Mouse (Mus musculus): ENCODE results near the gene Hoxa2. TPM values are rescaled to one million over a fixed set of nuclear protein-coding genes. Genes with fewer than 3 reads are reported as not detected.

Gene Hoxa2
- under 1 TPM; 0.11 to 0.21 TPM for total RNA-seq (2021)
- polyA plus RNA-seq (2012; rRNA removed) = 0.84 TPM in 1 of 2 replicates, not detected in the other
- long read RNA-seq = 0 reads

- WGBS = 3% methylated on average over 25 of the region's 25 CpGs
- no peaks in the 10 kb centered on the region for H3K4me1 ChIP-seq (ENCODE audit: control insufficient read depth, insufficient read depth, low read length)
Measured at GRCm38 (mm10) chr6:52164626-52165440, at the start of gene Hoxa2. Gene Hoxa2, minus strand, starts transcription at chr6:52164831.

GRCm38 (mm10) chr6:52214271-52214670, 49.6 kb upstream of the Hoxa2 start:
- Histone ChIP-seq H3K9ac (ENCODE audit: low read depth, low read length) (no peak overlapping the region), H3K4me1 (ENCODE audit: control insufficient read depth, insufficient read depth, low read length) (no peaks in the 10 kb centered on the region; the same call in 1 of the 2 replicates), H3K27me3 (ENCODE audit: control insufficient read depth, insufficient read depth, low read length) (peaks cover 50% of the 10 kb centered on the region), H3K79me2 (replicated peaks; ENCODE audit: control insufficient read depth, insufficient read depth, low read length) (no peaks in the 10 kb centered on the region), H3K36me3 (ENCODE audit: control insufficient read depth, insufficient read depth, low read length) (no peaks in the 10 kb centered on the region), H3K4me3 (no peak overlapping the region), H3K27ac (no peak overlapping the region)
- peak; percentile 2 to 20 for DNase-seq
- 20% methylated on average over 5 of the region's 5 CpGs for WGBS
- intact Hi-C loops (cut with DNase I) = loop anchor here (5.0 kb wide), 1 partner anchor 1032 kb away; no protein-coding TSS in a partner anchor
- no peak for TF ChIP-seq EP300 (IDR thresholded peaks at IDR 0.05; ENCODE audit: insufficient read depth, low read depth, low read length)

More at GRCm38 (mm10) chr6:52164626-52165440, at the start of gene Hoxa2:
- Histone ChIP-seq H3K9ac (ENCODE audit: low read depth, low read length) (peak within 1 kb of the TSS; percentile 60), H3K4me3 (peak within 1 kb of the TSS; percentile 39), H3K27ac (peak within 1 kb of the TSS; percentile 45), H3K79me2 (replicated peaks; ENCODE audit: control insufficient read depth, insufficient read depth, low read length) (no peaks in the 10 kb centered on the region), H3K36me3 (ENCODE audit: control insufficient read depth, insufficient read depth, low read length) (no peaks in the 10 kb centered on the region), H3K27me3 (ENCODE audit: control insufficient read depth, insufficient read depth, low read length) (peaks cover 16% of the 10 kb centered on the region)
- no peak for TF ChIP-seq EP300 (IDR thresholded peaks at IDR 0.05; ENCODE audit: insufficient read depth, low read depth, low read length)
- no peak for TF ChIP-seq CTCF (IDR thresholded peaks at IDR 0.05)
- no peak for TF ChIP-seq POLR2A (IDR thresholded peaks at IDR 0.05; ENCODE audit: insufficient read depth, low read depth, low read length)
- intact Hi-C loops (cut with DNase I) = no loop called here
- DNase-seq = no peak

GRCm38 (mm10) chr6:52213119-52213986, 48.7 kb upstream of the Hoxa2 start, which contains the start of the genes Hoxa3 and Gm28308:
Gene Hoxa3, minus strand, starts transcription at chr6:52213336.
Gene Gm28308, minus strand, starts transcription at chr6:52213339.
- Histone ChIP-seq H3K9ac (ENCODE audit: low read depth, low read length) (peak within 1 kb of the TSS; percentile 41; the same call in 1 of the 2 replicates), H3K4me1 (ENCODE audit: control insufficient read depth, insufficient read depth, low read length) (no peaks in the 10 kb centered on the region; the same call in 1 of the 2 replicates), H3K79me2 (replicated peaks; ENCODE audit: control insufficient read depth, insufficient read depth, low read length) (no peaks in the 10 kb centered on the region), H3K4me3 (peak within 1 kb of the TSS; percentile 43), H3K27ac (0 out of 2 replicates have a peak within 1 kb of the TSS, but pooled peaks have one; percentile 20), H3K36me3 (ENCODE audit: control insufficient read depth, insufficient read depth, low read length) (no peaks in the 10 kb centered on the region), H3K27me3 (ENCODE audit: control insufficient read depth, insufficient read depth, low read length) (peaks cover 53% of the 10 kb centered on the region)
- 6% methylated on average over 38 of the region's 38 CpGs for WGBS
- no peak for TF ChIP-seq EP300 (IDR thresholded peaks at IDR 0.05; ENCODE audit: insufficient read depth, low read depth, low read length)
- no peak for TF ChIP-seq CTCF (IDR thresholded peaks at IDR 0.05)
- no peak for TF ChIP-seq POLR2A (IDR thresholded peaks at IDR 0.05; ENCODE audit: insufficient read depth, low read depth, low read length)
- intact Hi-C loops (cut with DNase I) = loop anchor here (5.0 kb wide), 1 partner anchor 1031 kb away; no protein-coding TSS in a partner anchor
- DNase-seq = peak; percentile 21 to 48

GRCm38 (mm10) chr6:52212556-52213118, 48.0 kb upstream of the Hoxa2 start:
- Histone ChIP-seq H3K4me3 (peak overlapping the region; percentile 43), H3K4me1 (ENCODE audit: control insufficient read depth, insufficient read depth, low read length) (no peaks in the 10 kb centered on the region; the same call in 1 of the 2 replicates), H3K9ac (ENCODE audit: low read depth, low read length) (peak overlapping the region; percentile 41; the same call in 1 of the 2 replicates), H3K27ac (no peak overlapping the region), H3K36me3 (ENCODE audit: control insufficient read depth, insufficient read depth, low read length) (no peaks in the 10 kb centered on the region), H3K79me2 (replicated peaks; ENCODE audit: control insufficient read depth, insufficient read depth, low read length) (no peaks in the 10 kb centered on the region), H3K27me3 (ENCODE audit: control insufficient read depth, insufficient read depth, low read length) (peaks cover 53% of the 10 kb centered on the region)
- intact Hi-C loops (cut with DNase I) = loop anchor here (5.0 kb wide), 1 partner anchor 1030 kb away; no protein-coding TSS in a partner anchor
- WGBS = 3% methylated on average over 22 of the region's 22 CpGs
- DNase-seq = peak; percentile 11 to 63
- no peak for TF ChIP-seq POLR2A (IDR thresholded peaks at IDR 0.05; ENCODE audit: insufficient read depth, low read depth, low read length)
- TF ChIP-seq CTCF (IDR thresholded peaks at IDR 0.05) = no peak

- peaks cover 48% of the 10 kb centered on the region for H3K27me3 ChIP-seq (ENCODE audit: control insufficient read depth, insufficient read depth, low read length)
- DNase-seq = no peak
- no peak for TF ChIP-seq CTCF (IDR thresholded peaks at IDR 0.05)
- TF ChIP-seq EP300 (IDR thresholded peaks at IDR 0.05; ENCODE audit: insufficient read depth, low read depth, low read length) = no peak
- no peak for TF ChIP-seq POLR2A (IDR thresholded peaks at IDR 0.05; ENCODE audit: insufficient read depth, low read depth, low read length)
- intact Hi-C loops (cut with DNase I) = loop anchor here (1.0 to 5.0 kb wide), 2 partner anchors 9 to 1030 kb away; partner anchors contain the start of gene Hoxa7
- no peak overlapping the region for H3K4me3 ChIP-seq
- no peaks in the 10 kb centered on the region for H3K79me2 ChIP-seq (replicated peaks; ENCODE audit: control insufficient read depth, insufficient read depth, low read length)
- no peak overlapping the region for H3K9ac ChIP-seq (ENCODE audit: low read depth, low read length)
- WGBS = 9% methylated on average over 13 of the region's 13 CpGs
- no peaks in the 10 kb centered on the region; the same call in 1 of the 2 replicates for H3K4me1 ChIP-seq (ENCODE audit: control insufficient read depth, insufficient read depth, low read length)
- no peaks in the 10 kb centered on the region for H3K36me3 ChIP-seq (ENCODE audit: control insufficient read depth, insufficient read depth, low read length)
- H3K27ac ChIP-seq = no peak overlapping the region
Measured at GRCm38 (mm10) chr6:52211961-52212360, 47.3 kb upstream of the Hoxa2 start.

Measured in heart, adult 2 months (tissue).